Mouse (Mus musculus): ENCODE measurements around the gene Rcor1.

Gene Rcor1

DNA sequence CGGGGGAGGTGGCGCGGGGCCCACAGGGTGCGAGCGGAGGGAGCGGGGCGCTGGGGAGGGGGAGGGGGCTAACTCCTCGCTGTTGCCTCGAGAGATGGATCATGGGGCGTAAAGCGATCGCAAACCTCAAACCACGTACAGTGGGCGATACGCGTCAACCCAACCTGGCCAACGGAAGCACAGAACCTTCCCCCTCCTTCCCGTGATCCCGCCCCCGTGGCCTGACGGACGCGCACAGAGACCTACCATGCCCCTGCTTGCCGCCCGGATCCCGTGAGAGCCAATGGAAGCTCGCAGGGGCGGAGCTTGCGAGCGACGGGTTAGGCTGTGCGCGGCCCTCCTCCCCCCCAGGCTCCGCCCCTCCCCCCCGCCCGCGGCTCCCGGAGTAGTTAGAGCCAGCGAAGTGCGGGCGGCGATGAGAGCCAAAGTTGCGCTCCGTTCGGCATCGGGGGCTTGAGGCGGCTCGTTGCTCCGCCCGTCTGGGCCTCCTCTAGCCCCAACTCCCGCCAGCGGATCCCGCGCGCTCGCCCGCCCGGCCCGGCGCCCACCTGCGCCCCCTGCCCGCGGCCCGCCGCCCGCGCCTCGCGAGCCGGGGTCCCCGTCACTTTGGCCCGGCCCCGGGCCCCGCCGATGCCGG lies at the start of gene Rcor1:
Gene Rcor1, plus strand, starts transcription at position 376 of the 637 bp plus-strand sequence.
- in situ Hi-C loops (cut with MboI, MseI), result no loop called here

GRCm38 (mm10) chr12:110989409-110989808 lies 49.7 kb upstream of the Rcor1 start:
- in situ Hi-C loops (cut with MboI, MseI), result no loop called here

DNA sequence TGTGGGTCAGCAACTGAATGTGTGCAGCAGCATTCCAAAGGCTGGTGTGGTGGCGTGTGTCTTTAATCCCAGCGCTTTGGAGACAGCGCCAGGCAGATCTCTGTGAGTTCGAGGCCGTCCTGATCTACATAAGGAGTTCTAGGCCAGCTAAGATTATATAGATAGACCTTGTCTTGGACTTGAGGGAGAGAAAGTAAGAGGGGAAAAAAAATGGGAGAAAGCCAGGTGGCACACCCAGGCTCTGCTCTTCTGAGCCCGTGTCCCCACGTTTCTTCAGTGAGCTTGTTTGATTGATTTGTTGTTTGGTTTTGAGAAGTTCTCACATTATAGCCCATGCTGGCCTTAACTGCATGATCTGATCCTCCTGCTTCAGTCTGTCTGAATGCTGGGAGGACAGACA lies 48.7 kb upstream of the Rcor1 start:
- in situ Hi-C loops (cut with MboI, MseI), result no loop called here

DNA sequence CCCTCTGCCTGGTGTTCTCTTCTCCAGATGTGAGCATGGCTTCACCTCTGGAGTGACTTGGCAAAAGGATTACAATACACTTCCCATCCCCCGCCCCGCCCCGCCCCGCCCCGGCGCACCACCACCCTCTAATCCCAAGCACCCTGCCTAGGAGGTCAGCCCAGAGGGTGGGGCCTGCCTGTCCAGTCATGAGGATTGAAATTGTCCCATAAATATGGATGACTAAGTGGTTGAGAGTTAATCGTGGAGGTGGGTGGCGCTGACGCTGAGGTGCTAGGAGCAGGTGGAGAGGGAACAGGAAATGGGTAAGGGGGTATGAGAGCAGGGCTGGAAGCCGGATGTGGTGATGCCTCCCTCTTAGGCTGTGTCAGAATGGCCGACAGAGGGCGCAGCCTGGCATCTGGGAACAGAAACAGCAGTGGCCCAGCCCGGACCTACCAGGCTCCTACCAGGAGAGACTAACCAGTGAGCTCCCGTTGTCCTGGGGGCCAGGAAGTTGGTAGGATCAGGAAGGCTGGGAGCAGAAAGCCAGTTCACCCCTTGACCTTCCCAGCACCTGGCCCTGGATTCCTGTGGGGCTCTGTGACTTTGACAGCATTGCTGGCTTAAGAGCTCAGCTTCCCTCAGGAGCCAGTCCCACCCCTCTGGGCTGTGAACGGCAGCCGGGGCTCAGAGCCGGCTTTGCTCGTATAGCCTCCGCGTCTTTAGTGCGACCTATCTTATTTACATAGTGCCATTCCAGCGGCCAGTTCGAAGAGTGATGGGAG lies 47.6 kb upstream of the Rcor1 start:
- in situ Hi-C loops (cut with MboI, MseI), result no loop called here

- in situ Hi-C loops (cut with MboI, MseI), result no loop called here
Measured at GRCm38 (mm10) chr12:110992128-110992553, 47.0 kb upstream of the Rcor1 start.

DNA sequence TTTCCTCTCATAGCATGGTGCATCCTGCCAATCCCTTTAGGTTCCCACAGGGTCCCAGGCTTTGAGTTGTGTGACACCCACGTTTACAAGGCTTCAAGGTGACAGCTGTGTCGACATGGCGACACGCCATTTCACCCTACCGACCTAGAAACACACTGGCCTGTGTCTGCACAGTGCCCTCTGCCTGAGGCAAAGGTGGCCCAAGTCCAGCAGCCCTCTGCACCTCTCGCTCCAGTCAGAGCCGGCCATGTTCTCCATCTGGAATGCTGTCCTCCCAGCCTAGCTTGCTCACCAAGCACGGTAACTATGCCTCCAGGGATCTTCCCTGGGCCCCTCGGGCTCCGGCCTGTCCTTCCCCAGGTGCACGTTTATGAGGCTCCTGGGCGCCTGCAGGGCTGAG lies 46.4 kb upstream of the Rcor1 start:
- in situ Hi-C loops (cut with MboI, MseI), result no loop called here

- in situ Hi-C loops (cut with MboI, MseI), result no loop called here
Measured at GRCm38 (mm10) chr12:110993226-110993625, 45.9 kb upstream of the Rcor1 start.

DNA sequence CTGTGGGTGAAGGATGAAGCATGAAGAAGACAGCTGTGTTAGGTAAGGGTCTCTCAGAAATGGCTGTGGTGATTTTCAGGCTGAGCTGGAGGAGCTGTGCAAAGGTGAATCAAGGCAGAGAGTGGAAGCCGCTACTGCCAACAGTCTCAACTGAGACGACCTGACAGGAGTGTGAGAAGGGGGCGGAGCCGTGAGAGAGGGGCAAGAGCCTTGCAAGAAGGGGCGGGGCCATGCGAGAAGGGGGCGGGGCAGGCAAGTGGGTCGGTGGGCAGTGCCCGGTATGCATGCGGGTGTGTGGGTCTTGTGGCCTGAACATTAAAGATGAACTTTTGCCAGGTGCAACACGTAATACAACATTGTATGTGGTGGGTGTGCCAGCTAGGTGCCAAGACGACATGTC lies 44.5 kb upstream of the Rcor1 start:
- in situ Hi-C loops (cut with MboI, MseI), result no loop called here

- in situ Hi-C loops (cut with MboI, MseI), result no loop called here
Measured at GRCm38 (mm10) chr12:110998092-110998491, 41.1 kb upstream of the Rcor1 start.

DNA sequence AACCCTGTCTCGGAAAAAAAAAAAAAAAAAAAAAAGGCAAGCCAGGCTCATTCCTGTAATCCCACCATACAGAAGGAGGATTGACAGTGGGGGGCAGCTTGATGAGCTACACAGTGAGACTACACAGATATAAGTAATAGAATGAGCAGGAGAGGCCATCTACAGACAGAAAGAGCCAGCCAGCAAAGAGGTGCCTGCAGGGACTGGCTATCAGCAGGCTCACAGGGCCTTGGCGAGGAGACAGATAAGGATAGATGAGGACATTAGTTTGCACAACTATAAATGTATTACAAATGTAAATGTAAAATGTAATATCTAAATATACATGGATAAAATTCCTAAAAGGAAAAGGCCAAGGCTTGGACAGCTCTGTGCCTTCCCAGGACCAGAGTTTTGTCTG lies 39.3 kb upstream of the Rcor1 start:
- in situ Hi-C loops (cut with MboI, MseI), result no loop called here

DNA sequence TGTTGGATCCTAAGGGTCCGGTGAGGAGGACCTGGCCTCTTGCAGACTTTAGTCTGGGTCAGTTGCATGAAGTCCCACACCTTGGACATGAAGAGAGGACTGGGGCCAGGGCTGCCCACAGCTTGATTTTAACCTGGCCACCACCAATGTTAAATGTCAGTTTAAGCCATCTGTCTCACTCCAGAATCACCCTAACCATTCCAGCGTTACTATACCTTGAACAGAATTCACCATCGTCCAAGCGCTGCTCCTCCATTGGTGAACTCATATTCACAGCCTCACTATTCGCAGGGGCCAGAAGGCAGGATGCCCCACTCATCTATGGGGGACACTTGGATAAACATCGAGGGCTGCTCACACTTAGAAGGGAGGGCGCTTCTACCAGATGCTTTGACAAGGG lies 38.2 kb upstream of the Rcor1 start:
- in situ Hi-C loops (cut with MboI, MseI), result no loop called here

GRCm38 (mm10) chr12:111004142-111004541 lies 35.0 kb upstream of the Rcor1 start:
- in situ Hi-C loops (cut with MboI, MseI), result no loop called here

DNA sequence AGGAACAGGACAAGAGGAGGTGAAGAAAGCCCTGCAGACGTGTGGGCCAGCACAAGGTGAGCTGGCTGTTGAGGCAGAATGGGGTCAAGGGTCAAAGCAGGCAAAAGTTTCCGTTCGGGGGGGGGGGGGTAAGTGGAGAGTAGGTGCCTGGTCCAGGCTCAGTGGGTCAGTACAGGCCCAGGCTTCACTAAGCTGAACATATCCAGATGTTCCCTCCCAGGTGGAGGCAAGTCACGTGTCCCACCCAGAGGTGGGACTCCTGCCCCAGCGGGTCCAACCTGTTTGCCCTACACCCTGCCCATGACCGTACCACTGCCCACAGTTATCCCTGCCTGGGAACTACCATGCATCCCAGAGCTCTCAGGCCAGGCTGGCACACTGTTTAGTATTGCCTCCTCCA lies 33.3 kb upstream of the Rcor1 start:
- in situ Hi-C loops (cut with MboI, MseI), result no loop called here

DNA sequence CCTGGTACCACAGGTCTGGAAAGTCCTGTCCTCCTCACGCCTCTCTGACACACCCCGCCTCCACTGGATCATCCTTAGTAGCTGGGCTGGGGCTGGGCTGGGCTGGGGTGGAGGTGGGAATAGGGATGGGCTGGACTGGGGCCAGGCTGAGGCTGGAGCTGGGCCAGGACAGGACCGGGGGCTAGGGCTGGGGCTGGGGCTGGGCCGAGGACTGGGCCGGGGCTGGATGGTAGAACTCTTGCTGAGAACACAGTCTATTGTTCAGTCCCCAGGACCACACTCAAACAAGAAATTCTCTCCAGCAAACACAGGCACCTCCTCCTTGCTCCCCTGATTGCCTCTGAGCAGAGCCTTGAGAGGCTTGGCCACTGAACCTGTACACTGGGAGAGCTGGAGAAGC lies 32.8 kb upstream of the Rcor1 start:
- in situ Hi-C loops (cut with MboI, MseI), result no loop called here

DNA sequence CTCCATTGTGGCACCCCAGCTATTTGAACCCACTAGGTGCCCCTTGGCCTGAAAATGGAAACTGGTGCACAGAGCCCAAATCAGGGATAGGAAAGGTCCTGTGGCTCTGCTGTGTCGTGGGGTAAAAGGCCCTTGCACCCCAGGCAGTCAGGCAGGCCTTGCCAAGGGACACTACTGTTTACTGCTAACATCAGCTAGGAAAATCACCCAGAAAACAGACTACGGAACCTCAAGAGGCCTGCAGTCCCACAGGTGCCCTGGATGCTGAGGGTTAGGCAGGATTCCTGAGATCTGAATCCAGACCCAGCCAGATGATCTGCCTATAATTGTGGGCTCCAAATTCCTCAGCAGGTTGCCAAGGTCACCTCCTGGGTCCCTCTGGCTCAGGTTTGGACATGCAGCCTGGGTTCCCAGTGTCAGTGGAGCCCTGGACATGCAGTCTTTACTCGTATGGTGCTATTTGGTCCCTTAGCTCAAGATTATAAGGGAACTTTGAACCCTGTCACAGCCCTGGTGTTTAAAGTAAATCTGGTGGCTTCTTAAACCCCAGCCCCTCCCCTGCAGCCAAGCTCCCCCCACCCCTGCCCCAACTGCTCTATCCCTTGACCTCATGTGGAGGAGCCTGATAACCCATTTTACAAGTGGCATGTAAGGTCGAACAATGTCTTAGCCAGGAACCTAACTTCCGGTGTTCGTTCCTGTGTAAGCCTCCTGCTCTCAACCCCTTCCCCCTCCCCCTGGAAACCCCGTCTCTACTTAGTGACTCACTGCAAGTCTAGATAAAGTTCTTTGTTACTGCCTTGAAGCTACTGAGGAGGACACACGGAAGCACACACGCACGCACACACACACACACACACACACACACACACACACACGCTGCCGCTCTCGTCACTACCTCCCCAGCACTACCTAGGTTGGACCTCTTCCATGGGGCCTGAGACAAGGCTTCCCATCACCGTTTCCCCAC lies 31.7 kb upstream of the Rcor1 start:
- in situ Hi-C loops (cut with MboI, MseI), result no loop called here

DNA sequence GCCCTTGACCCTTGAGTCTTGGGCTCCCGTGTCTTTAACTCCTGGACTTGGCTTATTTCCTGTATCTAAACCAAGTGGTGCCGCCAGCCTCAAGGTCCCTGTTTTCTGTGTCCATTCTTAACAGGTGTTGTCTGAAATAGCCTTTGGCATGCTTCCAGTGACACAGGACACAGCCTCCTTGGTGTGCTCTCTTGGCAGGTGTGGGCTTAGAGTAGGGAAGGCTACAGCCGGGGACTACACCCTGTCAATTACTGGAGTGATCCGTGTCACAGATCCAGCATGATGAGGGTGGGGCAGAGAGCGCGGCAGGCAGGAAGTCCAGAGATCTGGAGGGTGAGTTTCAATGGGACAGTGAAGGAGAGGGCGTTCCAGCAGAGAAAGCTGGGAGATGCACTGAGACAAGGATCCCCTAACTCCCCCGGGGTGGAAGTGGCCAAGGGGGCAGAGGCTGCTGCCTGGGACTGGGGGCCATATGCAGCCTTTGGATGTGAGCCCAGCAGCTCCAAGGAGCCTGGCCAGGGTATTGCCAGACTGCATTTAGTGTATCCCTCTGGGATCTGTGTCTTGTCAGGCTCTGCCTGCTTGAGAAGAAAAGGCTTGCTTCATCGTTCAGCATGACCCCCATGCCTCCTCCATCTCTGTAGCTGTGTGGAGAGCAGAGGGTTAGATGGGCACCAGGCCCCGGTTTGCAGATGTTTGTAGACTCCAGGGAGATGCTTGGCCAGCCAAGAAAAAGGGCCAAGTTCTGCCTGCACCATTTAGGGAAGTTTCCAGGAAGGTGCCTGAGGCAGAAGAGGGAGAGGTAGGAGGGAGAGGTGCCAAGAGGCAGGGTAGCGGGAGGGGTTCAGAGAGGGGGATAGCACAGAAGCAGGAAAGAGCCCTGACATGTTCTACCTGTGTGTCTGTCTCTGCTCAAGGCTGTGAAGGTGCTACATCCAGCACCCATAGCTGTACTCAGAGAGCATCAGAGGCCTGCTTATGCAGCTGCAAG lies 30.4 kb upstream of the Rcor1 start:
- in situ Hi-C loops (cut with MboI, MseI), result no loop called here

- in situ Hi-C loops (cut with MboI, MseI), result no loop called here
Measured at GRCm38 (mm10) chr12:111009615-111010257, 29.4 kb upstream of the Rcor1 start.

DNA sequence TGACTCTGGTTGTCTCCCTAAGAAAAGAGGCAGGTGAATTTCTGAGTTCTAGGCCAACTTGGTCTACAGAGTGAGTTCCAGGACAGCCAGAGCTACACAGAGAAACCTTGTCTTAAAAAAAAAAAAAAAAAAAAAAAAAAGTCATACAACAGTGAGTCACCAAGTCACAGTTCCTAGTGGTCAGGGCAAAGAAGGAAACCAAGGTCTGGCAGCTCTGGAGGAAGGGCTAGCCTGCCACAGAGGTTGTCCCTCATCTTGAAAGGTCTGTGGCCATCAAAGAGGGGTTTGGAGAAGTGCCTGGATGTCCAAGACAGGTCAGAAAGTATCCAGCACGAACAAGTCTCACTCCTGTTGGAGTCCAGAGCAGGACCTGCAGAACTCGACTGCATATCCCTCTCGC lies 22.3 kb upstream of the Rcor1 start:
- in situ Hi-C loops (cut with MboI, MseI), result no loop called here

DNA sequence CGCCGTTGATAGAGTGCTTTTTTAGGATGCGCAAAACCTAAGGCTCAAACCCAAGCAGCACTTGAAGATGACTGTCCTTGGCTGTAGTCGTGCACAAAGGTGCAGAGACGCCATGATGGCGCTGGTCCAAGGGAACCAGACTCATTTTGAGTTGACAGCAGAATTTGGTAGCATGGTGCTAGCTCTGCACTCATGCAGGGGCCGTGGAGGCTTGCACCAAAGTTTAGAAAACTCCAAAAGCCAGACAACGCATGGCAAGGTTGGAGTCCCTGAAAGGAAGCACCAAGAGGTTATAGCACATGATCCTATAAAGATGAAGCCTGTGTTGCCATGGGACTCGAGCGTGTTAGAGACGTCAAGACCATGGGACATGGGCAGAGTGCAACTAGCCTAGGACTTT lies 21.1 kb upstream of the Rcor1 start:
- in situ Hi-C loops (cut with MboI, MseI), result no loop called here

DNA sequence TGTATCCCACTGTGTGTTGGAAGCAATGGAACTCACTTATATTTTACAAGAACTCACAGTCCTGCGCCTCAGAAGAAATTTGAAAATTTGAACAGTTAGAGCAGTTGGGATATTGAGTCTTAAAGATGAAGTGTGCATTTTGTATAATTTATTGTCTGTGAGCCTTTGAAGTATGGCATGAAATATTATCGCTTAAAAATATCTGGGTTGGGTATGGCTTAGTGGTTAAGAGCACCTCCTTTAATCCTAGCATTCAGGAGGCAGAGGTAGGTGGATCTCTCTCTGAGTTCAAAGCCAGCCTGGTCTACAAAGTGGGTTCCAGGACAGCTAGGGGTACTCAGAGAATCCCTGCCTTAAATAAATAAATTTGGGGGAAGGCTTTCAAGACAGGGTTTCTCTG lies 20.1 kb upstream of the Rcor1 start:
- in situ Hi-C loops (cut with MboI, MseI), result no loop called here

DNA sequence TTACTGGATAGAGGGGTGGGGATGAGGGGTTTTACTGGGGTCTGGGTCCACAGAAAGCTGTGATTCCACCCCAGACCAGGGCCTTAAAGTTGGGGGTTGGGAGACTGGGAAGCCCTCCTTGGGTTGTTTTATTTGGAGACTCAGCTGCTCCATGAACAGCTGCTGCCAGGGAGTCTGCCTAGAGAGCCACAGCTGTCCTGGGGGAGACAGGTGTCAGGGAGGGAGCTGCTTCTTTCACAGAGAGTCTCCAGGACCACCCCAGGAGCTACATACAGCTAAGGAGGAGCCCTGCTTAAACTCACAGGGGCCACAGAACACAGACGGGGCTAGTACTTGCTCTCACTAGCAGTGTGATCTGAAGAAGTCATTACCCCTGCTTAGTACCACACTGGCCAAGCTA lies 18.0 kb upstream of the Rcor1 start:
- in situ Hi-C loops (cut with MboI, MseI), result no loop called here
